Mouse (Mus musculus): Measurements from ENCODE around the gene Zbtb24.

GRCm38 (mm10) chr10:41480938-41481880 is 31.0 kb downstream of the Zbtb24 start:
- TF ChIP-seq CTCF (IDR thresholded peaks at IDR 0.05; ENCODE audit: low read depth): peak; percentile 24; the same call in 1 of the 2 replicates
- no peak for TF ChIP-seq EP300 (IDR thresholded peaks at IDR 0.05; ENCODE audit: low read depth)

Measured in liver, embryonic 14.5 days (tissue).